ENCODE assay signal across 8 mouse cellular contexts in genomic region chr7:28811640-28812275, GRCm38 (mm10). TPM values are rescaled to one million over a fixed set of nuclear protein-coding genes. Genes with fewer than 3 reads are reported as not detected.
DNase-seq lines count a peak whose midpoint lies in the region; ATAC-seq and TF ChIP-seq lines count a peak whose summit lies in the region.

No protein-coding gene starts in this region.

- WGBS in heart, embryonic 13.5 days = 3% methylated on average over 7 of the region's 7 CpGs
- 2% methylated on average over 7 of the region's 7 CpGs for WGBS in heart, postnatal 0 days
- 5% methylated on average over 7 of the region's 7 CpGs for WGBS in macrophage (ENCODE audit: missing documents)

- ATAC-seq in heart, embryonic 13.5 days (ENCODE audit: extremely low read depth, insufficient number of reproducible peaks, low FRiP score, low TSS enrichment) = no peak
- no peak for ATAC-seq in heart, postnatal 0 days (ENCODE audit: insufficient read depth, low read depth)

- intact Hi-C loops in left cerebral cortex, postnatal 36 days (cut with DNase I) = loop anchor here (2.0 to 5.0 kb wide), 2 partner anchors 13 to 151 kb away; partner anchors contain the start of genes Actn4 and Ech1

- H3K9me3 ChIP-seq in heart, embryonic 13.5 days = no peaks in the 10 kb centered on the region
- no peaks in the 10 kb centered on the region for H3K9me3 ChIP-seq in MEL (replicated peaks; ENCODE audit: insufficient read depth, low read length)
- H3K9me3 ChIP-seq in heart, postnatal 0 days (replicated peaks; ENCODE audit: control insufficient read depth, low read length) = no peaks in the 10 kb centered on the region

- H3K27me3 ChIP-seq in heart, embryonic 13.5 days (replicated peaks) = no peaks in the 10 kb centered on the region
- no peaks in the 10 kb centered on the region for H3K27me3 ChIP-seq in MEL (ENCODE audit: control insufficient read depth in 1 of 2, insufficient read depth in 2 of 2, low read length in 2 of 2)
- no peaks in the 10 kb centered on the region for H3K27me3 ChIP-seq in heart, postnatal 0 days (ENCODE audit: control insufficient read depth, insufficient read depth, low read length)

- no peak for TF ChIP-seq RAD21 in MEL (IDR thresholded peaks at IDR 0.05; ENCODE audit: low read depth, low read length)

- H3K4me3 ChIP-seq in heart, embryonic 13.5 days = peak overlapping the region; percentile 86
- H3K4me3 ChIP-seq in MEL (ENCODE audit: control insufficient read depth in 1 of 2, insufficient read depth in 1 of 2, low read depth in 2 of 2, low read length in 2 of 2) (peak overlapping the region; percentile 42 to 65), macrophage (ENCODE audit: inconsistent target) (peak overlapping the region; percentile 71)
- peak overlapping the region; percentile 75 for H3K4me3 ChIP-seq in heart, postnatal 0 days (ENCODE audit: low read depth, low read length)

- DNase-seq in heart, adult 11 months = no peak
- DNase-seq in MEL (ENCODE audit: low read depth, low spot score) = peak; percentile 47
- DNase-seq in heart, postnatal 0 days (ENCODE audit: low spot score) = no peak
- DNase-seq in frontal cortex, postnatal 14 days (ENCODE audit: low spot score in 2 of 2) = no peak
- no peak for DNase-seq in layer of hippocampus, adult 9-10 months (ENCODE audit: low spot score)
- no peak for DNase-seq in left cerebral cortex, postnatal 36 days (ENCODE audit: low spot score in 2 of 2)

- TF ChIP-seq EP300 in MEL (IDR thresholded peaks at IDR 0.05; ENCODE audit: low read depth in 1 of 2, low read length in 2 of 2) = no peak
- peak; percentile 54; the same call in 1 of the 2 replicates for TF ChIP-seq EP300 in heart, postnatal 0 days (IDR thresholded peaks at IDR 0.05; ENCODE audit: low read depth)

- H3K27ac ChIP-seq in heart, embryonic 13.5 days (replicated peaks) = peak overlapping the region; percentile 99
- H3K27ac ChIP-seq in MEL (ENCODE audit: control insufficient read depth, low read depth, low read length) = peak overlapping the region; percentile 70
- H3K27ac ChIP-seq in heart, postnatal 0 days (ENCODE audit: low read depth) = peak overlapping the region; percentile 96
- H3K27ac ChIP-seq in macrophage = peak overlapping the region; percentile 53

- H3K4me1 ChIP-seq in heart, embryonic 13.5 days = peaks cover 61% of the 10 kb centered on the region
- peaks cover 11 to 55% of the 10 kb centered on the region in 2 experiments for H3K4me1 ChIP-seq in MEL (ENCODE audit: control insufficient read depth in 1 of 2, insufficient read depth in 2 of 2, low read length in 2 of 2)
- peaks cover 28% of the 10 kb centered on the region for H3K4me1 ChIP-seq in heart, postnatal 0 days (ENCODE audit: control insufficient read depth, insufficient read depth)

- TF ChIP-seq CTCF in MEL (IDR thresholded peaks at IDR 0.05 in 2 of 3, conservative IDR thresholded peaks at IDR 0.05 in 1 of 3; ENCODE audit: control insufficient read depth in 1 of 3, insufficient read depth in 1 of 3, low read depth in 2 of 3, low read length in 3 of 3, poor library complexity in 1 of 3, severe bottlenecking in 1 of 3) = no peak
- no peak for TF ChIP-seq CTCF in heart, postnatal 0 days (IDR thresholded peaks at IDR 0.05; ENCODE audit: low read depth)

- H3K4me2 ChIP-seq in heart, embryonic 13.5 days = peak overlapping the region; percentile 99
- H3K4me2 ChIP-seq in heart, postnatal 0 days (ENCODE audit: low read depth, low read length) = peak overlapping the region; percentile 87

- no peak; a peak in 1 of 4 replicates for TF ChIP-seq POLR2A in MEL (IDR thresholded peaks at IDR 0.05; ENCODE audit: control insufficient read depth in 1 of 2, insufficient read depth in 1 of 2, low read depth in 1 of 2, low read length in 2 of 2, poor library complexity in 1 of 2)

- H3K9ac ChIP-seq in heart, embryonic 13.5 days = peak overlapping the region; percentile 99
- peak overlapping the region; percentile 71 for H3K9ac ChIP-seq in MEL (ENCODE audit: control insufficient read depth, low read depth, low read length, poor library complexity, severe bottlenecking)
- H3K9ac ChIP-seq in heart, postnatal 0 days (replicated peaks; ENCODE audit: low read depth, low read length) = peak overlapping the region; percentile 87

- H3K36me3 ChIP-seq in heart, embryonic 13.5 days = peaks cover 52% of the 10 kb centered on the region
- H3K36me3 ChIP-seq in MEL (ENCODE audit: control insufficient read depth in 1 of 2, insufficient read depth in 2 of 2, low read length in 2 of 2) (peaks cover 28 to 50% of the 10 kb centered on the region in 2 experiments), macrophage (ENCODE audit: inconsistent target) (peaks cover 36% of the 10 kb centered on the region)
- H3K36me3 ChIP-seq in heart, postnatal 0 days (replicated peaks; ENCODE audit: control insufficient read depth, insufficient read depth, low read length) = peaks cover 48% of the 10 kb centered on the region

- H3K79me2 ChIP-seq in MEL (ENCODE audit: control insufficient read depth, insufficient read depth, low read length, poor library complexity) = peaks cover 60% of the 10 kb centered on the region
- H3K79me2 ChIP-seq in macrophage (ENCODE audit: inconsistent target) = peaks cover 55% of the 10 kb centered on the region

RNA-seq across cellular contexts. Expression of gene Hnrnpl, which starts 3.4 kb away (rescaled TPM):
- 168 TPM in 2 replicates for polyA plus RNA-seq in heart, embryonic 13.5 days (2015; fragmentation: Nextera tagmentation; extraction: Ambion mirVana)
- 246 and 303 TPM in 2 replicates for total RNA-seq in MEL (2012; rRNA removed)
- polyA plus RNA-seq in MEL (2012; ENCODE audit: insufficient read depth in 1 of 2, insufficient read length in 2 of 2, low read depth in 1 of 2, low replicate concordance in 2 of 2, missing spikeins in 1 of 2) (1,000 to 10,000 TPM in 1 of 2 experiments, 100 to 1,000 TPM in 1; 684 to 1,095 TPM), macrophage (2018) (170 to 242 TPM (median 175 TPM) in 3 replicates)
- total RNA-seq in heart, postnatal 0 days (2014; rRNA removed; ENCODE audit: low replicate concordance) = 259 and 275 TPM in 2 replicates
- 149 and 171 TPM in 2 replicates for polyA plus RNA-seq in heart, postnatal 0 days (2015; fragmentation: Nextera tagmentation; extraction: Ambion mirVana)
- 100 to 1,000 TPM; 297 to 958 (median 624) TPM for total RNA-seq in macrophage (2018; cell fraction: chromatin; rRNA removed)
- 100 to 1,000 TPM; 170 to 374 (median 257) TPM for total RNA-seq in macrophage (2018; cell fraction: cytosol; rRNA removed)
- total RNA-seq in macrophage (2018; cell fraction: nucleus; rRNA removed) = 100 to 1,000 TPM; 244 to 752 (median 371) TPM
- 100 to 1,000 TPM; 414 to 415 TPM for total RNA-seq in left cerebral cortex, postnatal 36 days (2021)

RNA-seq across cellular contexts. Expression of gene Ech1, which starts 13.3 kb away (rescaled TPM):
- polyA plus RNA-seq in heart, embryonic 13.5 days (2015; fragmentation: Nextera tagmentation; extraction: Ambion mirVana) = 169 and 182 TPM in 2 replicates
- 82.8 and 99.5 TPM in 2 replicates for total RNA-seq in MEL (2012; rRNA removed)
- 10 to 100 TPM in 1 of 2 experiments, not detected in 1; 74.7 TPM for polyA plus RNA-seq in MEL (2012; ENCODE audit: insufficient read depth in 1 of 2, insufficient read length in 2 of 2, low read depth in 1 of 2, low replicate concordance in 2 of 2, missing spikeins in 1 of 2)
- 483 and 823 TPM in 2 replicates for total RNA-seq in heart, postnatal 0 days (2014; rRNA removed; ENCODE audit: low replicate concordance)
- 806 and 928 TPM in 2 replicates for polyA plus RNA-seq in heart, postnatal 0 days (2015; fragmentation: Nextera tagmentation; extraction: Ambion mirVana)
- 10 to 100 TPM; 11.1 to 99.6 (median 28.2) TPM for total RNA-seq in macrophage (2018; cell fraction: chromatin; rRNA removed)
- 100 to 1,000 TPM in 11 of 26 experiments, 10 to 100 TPM in 15; 70.9 to 130 (median 96.5) TPM for total RNA-seq in macrophage (2018; cell fraction: cytosol; rRNA removed)
- total RNA-seq in macrophage (2018; cell fraction: nucleus; rRNA removed) = 10 to 100 TPM; 14.0 to 65.4 (median 27.7) TPM
- 92.1 to 101 TPM (median 96.5 TPM) in 3 replicates for polyA plus RNA-seq in macrophage (2018)
- 10 to 100 TPM; 45.0 to 47.8 TPM for total RNA-seq in left cerebral cortex, postnatal 36 days (2021)

RNA-seq across cellular contexts. Expression of gene Lgals4, which starts 21.9 kb away (rescaled TPM):
- 4.3 and 5.6 TPM in 2 replicates for polyA plus RNA-seq in heart, embryonic 13.5 days (2015; fragmentation: Nextera tagmentation; extraction: Ambion mirVana)
- 1.5 and 2.1 TPM in 2 replicates for total RNA-seq in MEL (2012; rRNA removed)
- polyA plus RNA-seq in MEL (2012; ENCODE audit: insufficient read depth in 1 of 2, insufficient read length in 2 of 2, low read depth in 1 of 2, low replicate concordance in 2 of 2, missing spikeins in 1 of 2) (1 to 10 TPM in 1 of 2 experiments, not detected in 1; 5.1 TPM), macrophage (2018) (0.96 to 1.1 TPM (median 1.1 TPM) in 3 replicates)
- total RNA-seq in heart, postnatal 0 days (2014; rRNA removed; ENCODE audit: low replicate concordance) = 2.3 and 24.1 TPM in 2 replicates
- 30.9 and 36.0 TPM in 2 replicates for polyA plus RNA-seq in heart, postnatal 0 days (2015; fragmentation: Nextera tagmentation; extraction: Ambion mirVana)
- total RNA-seq in macrophage (2018; cell fraction: chromatin; rRNA removed) = 10 to 100 TPM in 24 of 26 experiments, 1 to 10 TPM in 2; 6.2 to 44.7 (median 16.5) TPM
- under 1 TPM in 22 of 26 experiments, not detected in 4; 0.11 to 0.97 (median 0.34) TPM for total RNA-seq in macrophage (2018; cell fraction: cytosol; rRNA removed)
- 10 to 100 TPM in 10 of 26 experiments, 1 to 10 TPM in 15, under 1 TPM in 1; 0.92 to 21.5 (median 7.1) TPM for total RNA-seq in macrophage (2018; cell fraction: nucleus; rRNA removed)
- 1 to 10 TPM; 1.2 to 5.0 TPM for total RNA-seq in left cerebral cortex, postnatal 36 days (2021)

RNA-seq across cellular contexts. Expression of gene Rinl, which starts 23.0 kb away (rescaled TPM):
- 2.7 and 3.6 TPM in 2 replicates for polyA plus RNA-seq in heart, embryonic 13.5 days (2015; fragmentation: Nextera tagmentation; extraction: Ambion mirVana)
- 32.9 and 39.9 TPM in 2 replicates for total RNA-seq in MEL (2012; rRNA removed)
- 10 to 100 TPM in 1 of 2 experiments, not detected in 1; 63.9 TPM for polyA plus RNA-seq in MEL (2012; ENCODE audit: insufficient read depth in 1 of 2, insufficient read length in 2 of 2, low read depth in 1 of 2, low replicate concordance in 2 of 2, missing spikeins in 1 of 2)
- 2.1 and 2.7 TPM in 2 replicates for total RNA-seq in heart, postnatal 0 days (2014; rRNA removed; ENCODE audit: low replicate concordance)
- polyA plus RNA-seq in heart, postnatal 0 days (2015; fragmentation: Nextera tagmentation; extraction: Ambion mirVana) = 2.3 and 2.4 TPM in 2 replicates
- total RNA-seq in macrophage (2018; cell fraction: chromatin; rRNA removed) = 10 to 100 TPM in 22 of 26 experiments, 1 to 10 TPM in 4; 4.4 to 22.1 (median 13.1) TPM
- 10 to 100 TPM; 15.4 to 44.6 (median 31.6) TPM for total RNA-seq in macrophage (2018; cell fraction: cytosol; rRNA removed)
- 10 to 100 TPM in 22 of 26 experiments, 1 to 10 TPM in 4; 6.3 to 33.1 (median 14.6) TPM for total RNA-seq in macrophage (2018; cell fraction: nucleus; rRNA removed)
- polyA plus RNA-seq in macrophage (2018) = 21.6 to 44.7 TPM (median 44.4 TPM) in 3 replicates
- 1 to 10 TPM; 2.3 to 3.1 TPM for total RNA-seq in left cerebral cortex, postnatal 36 days (2021)

RNA-seq across cellular contexts. Expression of gene Nfkbib, which starts 44.4 kb away (rescaled TPM):
- 30.5 and 32.7 TPM in 2 replicates for polyA plus RNA-seq in heart, embryonic 13.5 days (2015; fragmentation: Nextera tagmentation; extraction: Ambion mirVana)
- total RNA-seq in MEL (2012; rRNA removed) = 30.7 and 32.9 TPM in 2 replicates
- polyA plus RNA-seq in MEL (2012; ENCODE audit: insufficient read depth in 1 of 2, insufficient read length in 2 of 2, low read depth in 1 of 2, low replicate concordance in 2 of 2, missing spikeins in 1 of 2) (10 to 100 TPM in 1 of 2 experiments, not detected in 1; 52.7 TPM), macrophage (2018) (29.5 to 40.8 TPM (median 37.9 TPM) in 3 replicates)
- total RNA-seq in heart, postnatal 0 days (2014; rRNA removed; ENCODE audit: low replicate concordance) = 3.5 and 16.1 TPM in 2 replicates
- polyA plus RNA-seq in heart, postnatal 0 days (2015; fragmentation: Nextera tagmentation; extraction: Ambion mirVana) = 25.7 and 26.7 TPM in 2 replicates
- total RNA-seq in macrophage (2018; cell fraction: chromatin; rRNA removed) = 100 to 1,000 TPM in 12 of 26 experiments, 10 to 100 TPM in 13, 1 to 10 TPM in 1; 9.8 to 313 (median 82.3) TPM
- 100 to 1,000 TPM in 10 of 26 experiments, 10 to 100 TPM in 16; 32.6 to 299 (median 76.2) TPM for total RNA-seq in macrophage (2018; cell fraction: cytosol; rRNA removed)
- 100 to 1,000 TPM in 16 of 26 experiments, 10 to 100 TPM in 10; 16.4 to 301 (median 129) TPM for total RNA-seq in macrophage (2018; cell fraction: nucleus; rRNA removed)
- 10 to 100 TPM; 34.7 to 38.9 TPM for total RNA-seq in left cerebral cortex, postnatal 36 days (2021)
